Mouse (Mus musculus) stomach, embryonic 14.5 days (tissue): ENCODE data around the gene Gucy2c. TPM values are rescaled to one million over a fixed set of nuclear protein-coding genes. Genes with fewer than 3 reads are reported as not detected.
A peak's percentile ranks its signal among the peaks of the same experiment; 100 is the strongest.

Experiments used
- ATAC-seq: fragments of 200-750 bp; cut with Nextera tagmentation; 2 replicates; pipeline ENCODE4 v1.8.0; 2017; ENCODE audit warnings: low read depth, moderate TSS enrichment; ENCODE audit not compliant: insufficient number of reproducible peaks, insufficient read depth, low FRiP score
- H3K27ac ChIP-seq: fragments of 300-500 bp; sonication (generic); 2 replicates; pipeline ENCODE4 v1.5.1; 2014; ENCODE audit warnings: mild to moderate bottlenecking, low read length, moderate library complexity, mixed read lengths
- H3K27me3 ChIP-seq: fragments of 300-500 bp; sonication (generic); 2 replicates; pipeline ENCODE4 v1.6.1; 2014; ENCODE audit warnings: low read length, control low read depth, mixed read lengths; ENCODE audit not compliant: control insufficient read depth, insufficient read depth
- H3K36me3 ChIP-seq: fragments of 300-500 bp; sonication (generic); 2 replicates; pipeline ENCODE4 v1.6.1; 2014; ENCODE audit warnings: mild to moderate bottlenecking, control low read depth, low read length, moderate library complexity, mixed read lengths; ENCODE audit not compliant: control insufficient read depth, insufficient read depth
- H3K4me1 ChIP-seq: fragments of 300-500 bp; sonication (generic); 2 replicates; pipeline ENCODE4 v1.6.1; 2014; ENCODE audit warnings: low read length, control low read depth, mixed read lengths; ENCODE audit not compliant: control insufficient read depth, insufficient read depth
- H3K4me2 ChIP-seq: fragments of 300-500 bp; sonication (generic); replicated peaks from 2 replicates; pipeline ENCODE4 v1.6.1; 2014; ENCODE audit warnings: low read depth, low read length, control low read depth
- H3K4me3 ChIP-seq: fragments of 300-500 bp; sonication (generic); 2 replicates; pipeline ENCODE4 v1.5.1; 2014; ENCODE audit warnings: low read depth, low read length, control low read depth
- H3K9ac ChIP-seq: fragments of 300-500 bp; sonication (generic); replicated peaks from 2 replicates; pipeline ENCODE4 v1.6.1; 2014; ENCODE audit warnings: low read depth, mild to moderate bottlenecking, control low read depth, low read length, moderate library complexity, mixed read lengths
- H3K9me3 ChIP-seq: fragments of 300-500 bp; sonication (generic); 2 replicates; pipeline ENCODE4 v1.6.1; 2016; ENCODE audit warnings: low read depth, low read length, control low read depth; ENCODE audit not compliant: control insufficient read depth
- WGBS: fragments of 180-500 bp; shearing (Covaris S2); extraction: QIAGEN DNeasy Blood & Tissue Kit; methylation state at CpG from one replicate; pipeline ENCODE4 v1.1.7; 2014; 5-methylcytosine and 5-hydroxymethylcytosine counted together
- polyA plus RNA-seq: library from polyadenylated mRNA; unstranded; fragments of >200 nt; fragmentation: Nextera tagmentation; extraction: Ambion mirVana; gene quantifications from 2 replicates; pipeline ENCODE4 v1.2.1, GENCODE M21; 2014

Gucy2c gene
- polyA plus RNA-seq, 1 experiment from 2014 or later, result 1.6 TPM

- H3K4me3 ChIP-seq, result no peak overlapping the region
- H3K4me2 ChIP-seq, result no peak overlapping the region
- ATAC-seq, result no peak
- H3K9ac ChIP-seq, result no peak overlapping the region
- H3K4me1 ChIP-seq, result no peaks in the 10 kb centered on the region
- no peak overlapping the region for H3K27ac ChIP-seq
- H3K9me3 ChIP-seq, result no peaks in the 10 kb centered on the region
- no peaks in the 10 kb centered on the region for H3K36me3 ChIP-seq
- 87% methylated on average over 11 of the region's 11 CpGs for WGBS
- no peaks in the 10 kb centered on the region for H3K27me3 ChIP-seq
Observed at GRCm38 (mm10) chr6:136683410-136684334, 97.9 kb downstream of the Gucy2c start.

DNA sequence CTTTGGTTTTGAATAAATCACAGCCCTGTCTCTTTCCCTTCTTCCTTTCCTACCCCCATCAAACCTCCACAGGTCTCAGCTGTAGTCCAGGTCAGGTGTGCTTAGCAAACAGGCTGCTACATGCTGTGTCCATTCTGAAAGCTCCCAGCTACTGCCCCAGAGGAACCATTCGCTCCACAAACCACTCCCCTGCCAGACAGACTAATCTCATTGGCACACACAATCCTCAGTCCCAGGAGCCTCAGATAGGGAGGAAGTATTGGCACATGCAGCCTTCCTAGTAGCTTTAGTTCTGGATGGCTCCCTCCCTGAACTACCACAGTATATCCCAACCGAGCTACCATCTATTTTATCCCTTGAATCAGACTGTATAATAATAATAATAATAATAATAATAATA is 102.2 kb downstream of the Gucy2c start:
- Histone ChIP-seq H3K9ac (no peak overlapping the region), H3K27ac (no peak overlapping the region), H3K4me3 (no peak overlapping the region), H3K27me3 (no peaks in the 10 kb centered on the region), H3K4me2 (no peak overlapping the region), H3K36me3 (no peaks in the 10 kb centered on the region), H3K9me3 (no peaks in the 10 kb centered on the region), H3K4me1 (no peaks in the 10 kb centered on the region)
- 26% methylated on average over 2 of the region's 2 CpGs for WGBS
- no peak for ATAC-seq

GRCm38 (mm10) chr6:136674935-136675334 is 106.6 kb downstream of the Gucy2c start:
- H3K36me3 ChIP-seq, result no peaks in the 10 kb centered on the region
- H3K4me3 ChIP-seq, result no peak overlapping the region
- H3K27ac ChIP-seq, result no peak overlapping the region
- H3K4me2 ChIP-seq, result no peak overlapping the region
- H3K9me3 ChIP-seq, result peaks cover 3% of the 10 kb centered on the region; the same call in 1 of the 2 replicates
- no peak for ATAC-seq
- WGBS, result 91% methylated on average over 6 of the region's 6 CpGs
- no peaks in the 10 kb centered on the region for H3K27me3 ChIP-seq
- H3K9ac ChIP-seq, result no peak overlapping the region
- H3K4me1 ChIP-seq, result 0 out of 2 replicates have a peak, but pooled peaks cover 3% of the 10 kb centered on the region

DNA sequence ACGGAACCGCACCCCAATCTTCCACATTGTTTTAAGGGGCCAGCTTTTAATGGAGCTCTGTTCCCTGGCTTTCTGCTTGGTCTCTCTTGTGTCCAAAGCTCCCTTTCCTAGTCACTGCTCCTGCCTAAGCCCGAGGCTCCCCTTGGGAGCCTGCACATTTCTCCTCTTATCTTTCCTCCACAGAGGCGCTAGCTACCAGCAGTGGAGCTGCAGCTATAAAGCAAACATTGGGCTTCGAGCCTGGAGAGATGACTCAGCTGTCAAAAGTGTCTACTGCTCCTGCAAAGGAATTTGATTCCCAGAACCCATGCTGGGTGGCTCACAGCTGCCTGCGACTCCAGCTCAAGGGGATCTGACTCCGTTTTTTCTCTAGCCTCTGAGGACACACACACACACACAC is 109.1 kb downstream of the Gucy2c start:
- no peak overlapping the region for H3K9ac ChIP-seq
- peaks cover 3% of the 10 kb centered on the region; the same call in 1 of the 2 replicates for H3K9me3 ChIP-seq
- H3K4me3 ChIP-seq, result no peak overlapping the region
- H3K4me1 ChIP-seq, result 0 out of 2 replicates have a peak, but pooled peaks cover 3% of the 10 kb centered on the region
- no peak overlapping the region for H3K4me2 ChIP-seq
- H3K27me3 ChIP-seq, result no peaks in the 10 kb centered on the region
- peak overlapping the region; percentile 44; the same call in 1 of the 2 replicates for H3K27ac ChIP-seq
- H3K36me3 ChIP-seq, result no peaks in the 10 kb centered on the region
- WGBS, result 32% methylated on average over 7 of the region's 7 CpGs
- ATAC-seq, result peak; percentile 78

DNA sequence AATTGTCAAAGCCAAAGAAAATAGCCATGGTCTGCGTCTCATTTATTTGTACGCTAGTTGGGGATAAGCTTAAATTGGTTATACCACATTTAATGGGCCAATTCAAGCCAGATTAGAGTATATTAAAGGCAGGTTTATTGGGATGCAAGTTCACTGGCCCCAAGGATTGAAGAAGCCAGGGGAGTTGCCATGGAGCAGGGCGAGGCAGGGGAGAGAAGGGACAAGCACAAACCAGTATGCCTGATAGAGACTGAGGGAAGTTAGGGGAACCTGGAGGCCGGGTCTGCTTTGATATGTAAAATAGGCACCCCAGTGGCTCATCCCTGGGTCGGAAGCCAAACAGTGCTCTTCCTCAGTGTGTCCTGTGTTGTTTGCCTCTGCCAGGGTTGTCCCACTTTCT is 112.3 kb downstream of the Gucy2c start:
- Histone ChIP-seq H3K27ac (no peak overlapping the region), H3K9me3 (peaks cover 3% of the 10 kb centered on the region; the same call in 1 of the 2 replicates)
- WGBS, result 56% methylated on average over 5 of the region's 5 CpGs

DNA sequence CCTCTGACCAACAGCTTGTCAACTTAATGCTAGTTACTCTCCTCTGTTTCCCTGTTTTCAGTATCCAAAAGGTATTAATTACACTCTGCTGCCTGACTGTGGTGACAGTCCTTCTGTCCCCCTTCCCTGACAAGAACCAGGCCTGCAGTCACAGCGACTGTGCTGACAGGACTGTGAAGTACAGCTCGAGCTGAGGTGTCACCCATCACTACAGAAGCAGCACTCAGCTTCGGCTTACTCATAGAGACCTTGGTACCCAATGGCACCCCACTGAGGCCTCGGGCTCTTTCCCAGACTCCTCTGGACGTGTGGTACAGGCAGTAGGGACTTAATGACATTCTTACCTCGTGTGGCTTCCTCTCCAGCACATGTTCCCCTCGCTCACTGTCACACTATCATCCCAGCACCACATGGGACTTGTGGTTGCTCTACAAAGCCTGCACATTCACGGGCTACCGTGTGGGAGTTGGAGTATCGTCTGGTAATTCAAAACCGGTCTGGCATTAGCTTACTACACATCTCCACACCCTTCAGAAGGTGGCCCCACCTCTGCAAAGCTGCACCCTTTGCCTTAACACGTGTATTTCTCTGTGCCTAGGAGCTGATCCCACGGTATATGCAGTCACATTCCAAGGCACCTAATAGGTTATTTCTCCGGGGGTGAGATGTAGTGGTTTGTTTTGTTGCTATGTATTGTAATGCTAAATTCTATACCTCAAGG is 113.1 kb downstream of the Gucy2c start:
- Histone ChIP-seq H3K4me3 (no peak overlapping the region), H3K4me2 (no peak overlapping the region), H3K36me3 (no peaks in the 10 kb centered on the region), H3K9ac (no peak overlapping the region), H3K27me3 (no peaks in the 10 kb centered on the region), H3K9me3 (no peaks in the 10 kb centered on the region), H3K4me1 (0 out of 2 replicates have a peak, but pooled peaks cover 3% of the 10 kb centered on the region), H3K27ac (no peak overlapping the region)
- WGBS, result 49% methylated on average over 14 of the region's 14 CpGs
- no peak for ATAC-seq

More for the DNA sequence above, 112.3 kb downstream of the Gucy2c start:
- Histone ChIP-seq H3K4me2 (no peak overlapping the region), H3K4me3 (no peak overlapping the region), H3K4me1 (0 out of 2 replicates have a peak, but pooled peaks cover 3% of the 10 kb centered on the region), H3K27me3 (no peaks in the 10 kb centered on the region), H3K36me3 (no peaks in the 10 kb centered on the region), H3K9ac (no peak overlapping the region)
- ATAC-seq, result no peak

- Histone ChIP-seq H3K4me3 (peak overlapping the region; percentile 25; the same call in 1 of the 2 replicates), H3K4me1 (peaks cover 7% of the 10 kb centered on the region; the same call in 1 of the 2 replicates), H3K9me3 (no peaks in the 10 kb centered on the region), H3K9ac (no peak overlapping the region), H3K4me2 (peak overlapping the region; percentile 59), H3K27me3 (peaks cover 15% of the 10 kb centered on the region), H3K27ac (no peak overlapping the region), H3K36me3 (no peaks in the 10 kb centered on the region)
- 29% methylated on average over 11 of the region's 11 CpGs for WGBS
- no peak for ATAC-seq
Observed at GRCm38 (mm10) chr6:136662063-136662462, 119.5 kb downstream of the Gucy2c start.

DNA sequence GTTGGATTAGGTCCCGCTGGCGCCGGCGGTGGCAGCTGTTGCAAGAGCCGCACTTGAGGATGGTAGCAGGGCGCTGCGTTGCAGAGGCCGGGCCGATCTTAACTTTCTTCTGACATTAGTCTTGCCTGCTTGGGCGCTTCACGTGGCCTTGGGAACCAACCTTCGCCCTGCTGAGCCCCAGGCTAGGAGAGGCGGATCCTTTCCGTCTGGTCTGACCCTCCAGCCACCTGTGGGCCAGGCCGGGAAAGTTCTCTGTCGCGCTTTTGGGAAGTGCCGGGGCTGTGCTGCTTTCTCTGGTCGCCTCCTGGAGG is 119.9 kb downstream of the Gucy2c start, which contains the start of gene Plbd1:
Plbd1 (minus strand) TSS at position 223 of the 311 bp plus-strand sequence.
- Histone ChIP-seq H3K27me3 (peaks cover 15% of the 10 kb centered on the region), H3K4me3 (peak within 1 kb of the TSS; percentile 25), H3K9ac (peak within 1 kb of the TSS; percentile 38; the same call in 1 of the 2 replicates), H3K27ac (no peak within 1 kb of the TSS), H3K9me3 (no peaks in the 10 kb centered on the region), H3K36me3 (no peaks in the 10 kb centered on the region), H3K4me2 (peak within 1 kb of the TSS; percentile 59), H3K4me1 (peaks cover 7% of the 10 kb centered on the region; the same call in 1 of the 2 replicates)
- 2% methylated on average over 19 of the region's 19 CpGs for WGBS
- ATAC-seq, result no peak
